Mouse (Mus musculus): ENCODE data around the gene Nt5c2. TPM values are rescaled to one million over a fixed set of nuclear protein-coding genes. Genes with fewer than 3 reads are reported as not detected.
A peak's percentile ranks its signal among the peaks of the same experiment; 100 is the strongest.

The Nt5c2 gene
- total and polyA plus RNA-seq, 2 experiments from 2014 or later, result 64.1 to 81.8 TPM

DNA sequence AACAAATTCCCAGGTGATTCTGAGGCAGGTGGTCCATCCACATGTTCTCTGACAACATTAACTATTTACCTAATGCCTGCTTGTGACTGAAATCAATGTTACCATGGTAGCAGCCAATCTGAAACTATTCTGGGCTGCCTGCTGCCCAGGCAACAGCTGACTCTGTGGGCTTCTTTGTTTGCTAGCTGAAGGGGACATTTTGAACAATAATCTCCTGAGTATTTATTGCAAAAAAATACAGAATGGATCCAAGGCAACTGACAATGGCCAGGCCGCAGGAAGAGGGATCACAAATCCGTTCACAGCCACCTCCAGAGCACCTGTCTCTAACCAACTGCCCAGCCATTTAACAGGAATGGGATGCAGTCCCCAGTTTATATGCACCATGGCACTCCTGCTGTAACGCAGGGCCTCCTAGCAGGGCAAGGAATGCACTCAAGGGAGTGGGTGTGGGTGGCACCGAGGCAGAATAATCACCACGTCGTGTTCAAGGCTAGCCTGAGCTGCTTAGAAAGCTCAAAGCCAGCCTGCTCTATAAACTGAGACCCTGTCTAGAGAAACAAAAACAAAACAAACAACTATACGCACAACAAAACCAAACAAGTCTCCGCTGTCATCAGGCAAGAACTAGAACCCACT is 43.8 kb downstream of the Nt5c2 start:
- Histone ChIP-seq H3K27ac (ENCODE audit: low read depth, low read length) (peak overlapping the region; percentile 78), H3K4me2 (ENCODE audit: low read depth, low read length, poor library complexity, severe bottlenecking) (no peak overlapping the region), H3K4me3 (ENCODE audit: low read depth, low read length) (no peak overlapping the region), H3K9me3 (ENCODE audit: low read length) (no peaks in the 10 kb centered on the region), H3K9ac (replicated peaks; ENCODE audit: low read length, poor library complexity, severe bottlenecking) (0 out of 2 replicates have a peak overlapping the region, but pooled peaks have one; percentile 29), H3K4me1 (ENCODE audit: insufficient read depth, low read length) (peaks cover 11% of the 10 kb centered on the region), H3K27me3 (ENCODE audit: insufficient read depth, low read length) (no peaks in the 10 kb centered on the region), H3K36me3 (ENCODE audit: insufficient read depth, low read length) (no peaks in the 10 kb centered on the region)
- TF ChIP-seq CTCF (IDR thresholded peaks at IDR 0.05), result no peak
- ATAC-seq (ENCODE audit: low FRiP score) (no peak), DNase-seq (ENCODE audit: low spot score) (peak; percentile 69)
- WGBS, result 20% methylated on average over 8 of the region's 8 CpGs

DNA sequence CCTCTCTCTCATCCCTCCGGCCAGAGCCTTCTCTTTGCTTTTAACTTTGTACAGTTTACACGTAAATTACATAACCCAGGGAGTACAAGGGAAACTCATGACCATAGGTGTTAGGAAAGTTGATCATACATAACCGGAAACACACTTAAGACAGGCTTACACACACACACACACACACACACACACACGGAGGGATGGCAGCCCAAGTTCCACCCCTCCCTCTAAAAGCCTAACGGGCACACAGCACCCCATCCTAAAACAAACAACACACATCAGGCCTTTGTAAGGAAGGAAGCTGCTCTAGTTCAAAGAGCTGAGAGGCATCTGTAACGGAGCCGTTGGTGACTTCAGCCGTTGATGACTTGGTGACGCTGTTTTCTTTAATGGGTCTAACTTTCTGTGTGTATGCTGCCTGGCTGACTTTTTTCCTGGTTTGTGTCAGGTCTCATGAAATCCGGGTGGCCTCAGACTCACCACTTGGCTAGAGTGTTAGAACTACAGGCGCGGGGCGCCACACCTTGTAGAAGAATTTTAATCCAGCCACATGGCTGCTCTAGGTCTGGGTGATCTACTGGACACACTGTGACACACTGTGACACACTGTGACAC is 44.7 kb downstream of the Nt5c2 start:
- peaks cover 11% of the 10 kb centered on the region for H3K4me1 ChIP-seq (ENCODE audit: insufficient read depth, low read length)
- H3K9me3 ChIP-seq (ENCODE audit: low read length), result no peaks in the 10 kb centered on the region
- no peak for DNase-seq (ENCODE audit: low spot score)
- H3K9ac ChIP-seq (replicated peaks; ENCODE audit: low read length, poor library complexity, severe bottlenecking), result no peak overlapping the region
- H3K27me3 ChIP-seq (ENCODE audit: insufficient read depth, low read length), result no peaks in the 10 kb centered on the region
- no peak overlapping the region for H3K4me3 ChIP-seq (ENCODE audit: low read depth, low read length)
- WGBS, result 61% methylated on average over 13 of the region's 13 CpGs
- H3K4me2 ChIP-seq (ENCODE audit: low read depth, low read length, poor library complexity, severe bottlenecking), result no peak overlapping the region
- ATAC-seq (ENCODE audit: low FRiP score), result no peak
- H3K27ac ChIP-seq (ENCODE audit: low read depth, low read length), result no peak overlapping the region
- no peaks in the 10 kb centered on the region for H3K36me3 ChIP-seq (ENCODE audit: insufficient read depth, low read length)
- TF ChIP-seq CTCF (IDR thresholded peaks at IDR 0.05), result no peak

DNA sequence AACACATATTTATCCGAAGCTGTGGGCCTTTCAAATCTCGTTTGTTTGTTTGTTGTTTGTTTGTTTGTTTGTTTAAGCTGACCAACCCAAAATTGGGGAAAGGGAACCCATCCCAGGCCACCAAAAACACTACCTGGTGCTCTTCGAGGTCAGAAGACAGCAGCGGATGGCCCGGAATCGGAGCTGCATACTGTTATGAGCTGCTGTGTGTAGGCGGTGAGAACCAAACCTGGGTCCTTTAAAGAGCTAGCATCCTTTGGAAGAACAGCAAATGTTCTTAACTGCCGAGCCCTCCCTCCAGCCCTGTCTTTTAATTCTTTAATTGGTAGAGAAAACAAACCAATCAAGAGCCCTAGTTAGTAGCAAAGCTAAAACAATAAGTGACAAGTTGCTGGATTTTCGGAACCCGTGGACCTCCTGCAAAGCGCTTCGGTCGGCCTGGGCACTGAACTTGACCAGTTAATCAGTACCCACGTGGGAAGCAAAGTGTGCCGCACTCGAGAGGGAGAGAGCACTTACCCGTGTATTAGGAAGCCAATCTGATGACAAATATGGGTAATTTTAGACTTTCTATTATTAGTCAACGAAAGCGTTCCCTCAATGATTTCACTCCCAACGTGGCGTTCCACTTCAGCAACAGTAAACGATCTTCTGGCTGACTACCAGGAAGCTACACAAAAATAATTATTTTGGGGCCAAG is 45.5 kb downstream of the Nt5c2 start:
- 85% methylated on average over 22 of the region's 22 CpGs for WGBS
- no peaks in the 10 kb centered on the region for H3K27me3 ChIP-seq (ENCODE audit: insufficient read depth, low read length)
- H3K4me1 ChIP-seq (ENCODE audit: insufficient read depth, low read length), result peaks cover 11% of the 10 kb centered on the region
- H3K4me2 ChIP-seq (ENCODE audit: low read depth, low read length, poor library complexity, severe bottlenecking), result no peak overlapping the region
- no peak overlapping the region for H3K27ac ChIP-seq (ENCODE audit: low read depth, low read length)
- no peak for TF ChIP-seq CTCF (IDR thresholded peaks at IDR 0.05)
- ATAC-seq (ENCODE audit: low FRiP score), result no peak
- H3K9ac ChIP-seq (replicated peaks; ENCODE audit: low read length, poor library complexity, severe bottlenecking), result no peak overlapping the region
- H3K4me3 ChIP-seq (ENCODE audit: low read depth, low read length), result no peak overlapping the region
- H3K9me3 ChIP-seq (ENCODE audit: low read length), result no peaks in the 10 kb centered on the region
- DNase-seq (ENCODE audit: low spot score), result no peak
- no peaks in the 10 kb centered on the region for H3K36me3 ChIP-seq (ENCODE audit: insufficient read depth, low read length)

DNA sequence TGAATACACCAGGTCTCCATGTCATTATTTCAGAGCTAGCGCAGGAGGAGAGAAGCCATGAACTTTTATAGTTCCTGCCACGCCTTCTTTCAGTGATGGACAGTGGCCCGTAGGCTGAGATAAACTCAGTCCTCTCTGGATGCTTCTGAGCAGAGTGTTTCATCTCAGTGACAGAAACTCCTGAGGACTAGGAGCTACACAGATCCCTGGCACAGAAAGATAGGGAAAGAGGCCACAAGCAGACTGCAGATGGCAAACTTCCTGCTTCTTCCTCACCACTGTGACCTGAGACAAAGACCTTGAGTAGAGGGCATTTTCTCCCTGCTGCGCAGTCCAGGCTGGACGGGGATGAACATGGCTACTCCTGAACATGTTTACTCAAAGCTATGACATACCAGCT is 46.1 kb downstream of the Nt5c2 start:
- H3K4me3 ChIP-seq (ENCODE audit: low read depth, low read length), result no peak overlapping the region
- H3K9me3 ChIP-seq (ENCODE audit: low read length), result no peaks in the 10 kb centered on the region
- peaks cover 11% of the 10 kb centered on the region for H3K4me1 ChIP-seq (ENCODE audit: insufficient read depth, low read length)
- DNase-seq (ENCODE audit: low spot score) (no peak), ATAC-seq (ENCODE audit: low FRiP score) (no peak)
- no peaks in the 10 kb centered on the region for H3K27me3 ChIP-seq (ENCODE audit: insufficient read depth, low read length)
- H3K4me2 ChIP-seq (ENCODE audit: low read depth, low read length, poor library complexity, severe bottlenecking), result no peak overlapping the region
- H3K36me3 ChIP-seq (ENCODE audit: insufficient read depth, low read length), result no peaks in the 10 kb centered on the region
- 89% methylated on average over 5 of the region's 5 CpGs for WGBS
- no peak for TF ChIP-seq CTCF (IDR thresholded peaks at IDR 0.05)
- no peak overlapping the region for H3K27ac ChIP-seq (ENCODE audit: low read depth, low read length)
- no peak overlapping the region for H3K9ac ChIP-seq (replicated peaks; ENCODE audit: low read length, poor library complexity, severe bottlenecking)

DNA sequence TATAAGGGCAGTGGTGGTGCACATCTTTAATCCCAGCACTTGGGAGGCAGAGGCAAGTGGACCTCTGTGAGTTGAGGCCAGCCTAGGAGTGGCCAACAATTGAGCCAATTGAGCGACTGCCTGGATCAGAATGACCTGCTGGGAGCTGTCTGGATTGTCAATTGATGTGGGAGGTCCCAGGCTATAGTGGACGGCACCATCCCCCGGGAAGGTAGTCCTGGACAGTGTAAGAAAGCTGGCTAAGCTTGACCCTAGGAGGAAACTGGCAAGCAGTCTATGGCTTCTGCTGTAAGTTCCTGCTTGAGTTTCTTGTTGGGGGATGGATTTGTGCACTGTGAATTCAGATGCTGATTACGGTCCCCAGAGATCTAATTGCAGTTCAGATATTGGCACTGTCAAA is 47.1 kb downstream of the Nt5c2 start:
- Histone ChIP-seq H3K4me2 (ENCODE audit: low read depth, low read length, poor library complexity, severe bottlenecking) (no peak overlapping the region), H3K27ac (ENCODE audit: low read depth, low read length) (no peak overlapping the region), H3K36me3 (ENCODE audit: insufficient read depth, low read length) (no peaks in the 10 kb centered on the region), H3K9me3 (ENCODE audit: low read length) (no peaks in the 10 kb centered on the region), H3K4me1 (ENCODE audit: insufficient read depth, low read length) (peaks cover 11% of the 10 kb centered on the region), H3K9ac (replicated peaks; ENCODE audit: low read length, poor library complexity, severe bottlenecking) (no peak overlapping the region), H3K27me3 (ENCODE audit: insufficient read depth, low read length) (no peaks in the 10 kb centered on the region), H3K4me3 (ENCODE audit: low read depth, low read length) (no peak overlapping the region)
- TF ChIP-seq CTCF (IDR thresholded peaks at IDR 0.05), result no peak
- DNase-seq (ENCODE audit: low spot score) (no peak), ATAC-seq (ENCODE audit: low FRiP score) (no peak)
- 35% methylated on average over 4 of the region's 4 CpGs for WGBS

DNA sequence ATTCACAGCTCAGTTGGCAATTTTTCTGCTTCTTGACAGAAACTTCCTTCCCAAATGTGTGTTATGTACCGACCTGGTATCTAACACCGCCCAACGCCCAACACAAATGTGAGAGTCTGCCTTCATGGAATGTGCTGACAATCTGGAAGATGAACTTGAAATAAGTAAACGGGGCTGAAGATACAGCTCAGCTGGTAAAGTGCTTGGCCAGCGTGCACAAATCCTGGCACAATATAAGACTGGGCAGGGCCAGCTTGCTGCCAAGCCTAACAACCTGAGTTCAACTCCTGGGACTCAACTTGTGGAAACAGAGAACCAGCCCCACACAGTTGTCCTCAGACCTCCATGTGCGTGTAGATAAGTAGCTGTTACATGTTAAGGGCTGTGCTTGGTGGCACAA is 48.6 kb downstream of the Nt5c2 start:
- Histone ChIP-seq H3K36me3 (ENCODE audit: insufficient read depth, low read length) (no peaks in the 10 kb centered on the region), H3K4me2 (ENCODE audit: low read depth, low read length, poor library complexity, severe bottlenecking) (no peak overlapping the region), H3K4me3 (ENCODE audit: low read depth, low read length) (no peak overlapping the region), H3K27me3 (ENCODE audit: insufficient read depth, low read length) (no peaks in the 10 kb centered on the region), H3K9ac (replicated peaks; ENCODE audit: low read length, poor library complexity, severe bottlenecking) (no peak overlapping the region), H3K9me3 (ENCODE audit: low read length) (no peaks in the 10 kb centered on the region), H3K27ac (ENCODE audit: low read depth, low read length) (no peak overlapping the region), H3K4me1 (ENCODE audit: insufficient read depth, low read length) (peaks cover 6% of the 10 kb centered on the region)
- WGBS, result 95% methylated on average over 6 of the region's 6 CpGs
- TF ChIP-seq CTCF (IDR thresholded peaks at IDR 0.05), result no peak
- ATAC-seq (ENCODE audit: low FRiP score), result no peak
- DNase-seq (ENCODE audit: low spot score), result no peak

All from midbrain, postnatal 0 days (tissue).